Mouse (Mus musculus): ENCODE results near the gene Desi2.

- TF ChIP-seq CTCF (IDR thresholded peaks at IDR 0.05; ENCODE audit: control insufficient read depth, insufficient read depth, low read length) (no peak), POLR2A (IDR thresholded peaks at IDR 0.05; ENCODE audit: borderline replicate concordance, control insufficient read depth, low read depth, low read length) (no peak)
These were observed 32.2 kb downstream of the Desi2 start for GRCm38 (mm10) chr1:178219166-178220077.

Data from bone marrow, adult 2 months (tissue).